Mouse (Mus musculus): ENCODE measurements at regions not wholly inside any gene's neighbourhood (a gene's known extent, or its start where the extent isn't known, plus 50 kb on each side); places are given as distances from the start of the nearest gene placed in this dataset.

DNA sequence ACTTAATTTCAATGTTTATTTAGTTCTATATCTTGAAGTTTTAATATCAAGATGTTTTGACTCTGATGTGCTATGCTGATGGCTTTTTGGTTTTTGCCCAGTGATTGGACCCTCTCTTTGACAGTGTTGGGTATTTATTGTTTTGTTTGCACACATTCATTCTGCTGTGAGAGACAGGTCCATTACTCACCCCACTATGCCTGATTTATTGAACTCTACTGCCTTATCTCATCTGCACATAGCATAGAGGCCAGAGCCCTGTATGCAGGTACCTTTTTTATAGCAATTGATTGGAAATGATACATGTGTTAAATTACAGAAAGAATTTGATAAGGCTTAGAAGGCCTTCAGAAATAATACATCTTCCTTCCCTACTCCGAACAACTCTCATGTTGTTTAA lies 114.3 kb downstream of the Rad51ap2 start:
- TF ChIP-seq CTCF (conservative IDR thresholded peaks at IDR 0.05; ENCODE audit: insufficient read depth, insufficient read length, low read depth, low read length) (no peak), POLR2A (IDR thresholded peaks at IDR 0.05; ENCODE audit: low read depth, low read length) (no peak)
